Mouse (Mus musculus): ENCODE measurements around the gene Tshb. TPM values are rescaled to one million over a fixed set of nuclear protein-coding genes. Genes with fewer than 3 reads are reported as not detected.

Gene Tshb
- polyA plus RNA-seq, 1 experiment from 2014 or later = 0.30 TPM

- no peak for ATAC-seq (ENCODE audit: borderline replicate concordance, extremely low read depth, low FRiP score, low TSS enrichment)
- no peak overlapping the region for H3K27ac ChIP-seq
- no peak overlapping the region for H3K4me2 ChIP-seq
These were observed 46.1 kb downstream of the Tshb start for GRCm38 (mm10) chr3:102736436-102736835.

GRCm38 (mm10) chr3:102735638-102736037, 46.9 kb downstream of the Tshb start:
- WGBS = 56% methylated on average over 6 of the region's 6 CpGs
- H3K9me3 ChIP-seq = no peaks in the 10 kb centered on the region
- H3K4me3 ChIP-seq = peak overlapping the region; percentile 57
- H3K27ac ChIP-seq = no peak overlapping the region
- H3K27me3 ChIP-seq = no peaks in the 10 kb centered on the region
- no peak overlapping the region for H3K9ac ChIP-seq
- H3K36me3 ChIP-seq = no peaks in the 10 kb centered on the region
- H3K4me1 ChIP-seq = peaks cover 18% of the 10 kb centered on the region
- peak overlapping the region; percentile 92 for H3K4me2 ChIP-seq
- ATAC-seq (ENCODE audit: borderline replicate concordance, extremely low read depth, low FRiP score, low TSS enrichment) = no peak

More at GRCm38 (mm10) chr3:102736436-102736835, 46.1 kb downstream of the Tshb start:
- WGBS = 60% methylated on average over 6 of the region's 6 CpGs
- Histone ChIP-seq H3K9me3 (no peaks in the 10 kb centered on the region), H3K4me3 (no peak overlapping the region), H3K27me3 (no peaks in the 10 kb centered on the region), H3K36me3 (no peaks in the 10 kb centered on the region), H3K4me1 (peaks cover 18% of the 10 kb centered on the region), H3K9ac (no peak overlapping the region)

GRCm38 (mm10) chr3:102735031-102735558, 47.4 kb downstream of the Tshb start:
- H3K27me3 ChIP-seq = no peaks in the 10 kb centered on the region
- H3K4me1 ChIP-seq = peaks cover 18% of the 10 kb centered on the region
- H3K27ac ChIP-seq = peak overlapping the region; percentile 51
- ATAC-seq (ENCODE audit: borderline replicate concordance, extremely low read depth, low FRiP score, low TSS enrichment) = peak; percentile 67; the same call in 1 of the 2 replicates
- peak overlapping the region; percentile 57 for H3K4me3 ChIP-seq
- H3K36me3 ChIP-seq = no peaks in the 10 kb centered on the region
- peak overlapping the region; percentile 92 for H3K4me2 ChIP-seq
- WGBS = under 1% methylated on average over 31 of the region's 33 CpGs
- no peaks in the 10 kb centered on the region for H3K9me3 ChIP-seq
- H3K9ac ChIP-seq = peak overlapping the region; percentile 52

- peak; percentile 77; the same call in 1 of the 2 replicates for ATAC-seq (ENCODE audit: borderline replicate concordance, extremely low read depth, low FRiP score, low TSS enrichment)
- H3K27me3 ChIP-seq = no peaks in the 10 kb centered on the region
- peak within 1 kb of the TSS; percentile 92 for H3K4me2 ChIP-seq
- no peaks in the 10 kb centered on the region for H3K9me3 ChIP-seq
- H3K27ac ChIP-seq = peak within 1 kb of the TSS; percentile 51
- H3K4me1 ChIP-seq = peaks cover 18% of the 10 kb centered on the region
- peak within 1 kb of the TSS; percentile 57 for H3K4me3 ChIP-seq
- peak within 1 kb of the TSS; percentile 52 for H3K9ac ChIP-seq
- WGBS = 0% methylated on average over 54 of the region's 54 CpGs
- no peaks in the 10 kb centered on the region for H3K36me3 ChIP-seq
These were observed 48.0 kb downstream of the Tshb start, which contains the start of gene Tspan2 for GRCm38 (mm10) chr3:102734313-102735030. TSS of gene Tspan2 (plus strand) at chr3:102734529.

GRCm38 (mm10) chr3:102733936-102734312, 48.6 kb downstream of the Tshb start:
- Histone ChIP-seq H3K36me3 (no peaks in the 10 kb centered on the region), H3K4me2 (peak overlapping the region; percentile 92), H3K27me3 (no peaks in the 10 kb centered on the region), H3K4me3 (peak overlapping the region; percentile 57), H3K9me3 (no peaks in the 10 kb centered on the region), H3K9ac (peak overlapping the region; percentile 52), H3K27ac (peak overlapping the region; percentile 51; the same call in 1 of the 2 replicates), H3K4me1 (peaks cover 18% of the 10 kb centered on the region)
- ATAC-seq (ENCODE audit: borderline replicate concordance, extremely low read depth, low FRiP score, low TSS enrichment) = no peak
- WGBS = 21% methylated on average over 6 of the region's 6 CpGs

- peaks cover 16% of the 10 kb centered on the region for H3K4me1 ChIP-seq
- H3K36me3 ChIP-seq = no peaks in the 10 kb centered on the region
- 88% methylated on average over 3 of the region's 3 CpGs for WGBS
- H3K9me3 ChIP-seq = no peaks in the 10 kb centered on the region
- ATAC-seq (ENCODE audit: borderline replicate concordance, extremely low read depth, low FRiP score, low TSS enrichment) = no peak
- H3K27me3 ChIP-seq = no peaks in the 10 kb centered on the region
- H3K4me2 ChIP-seq = no peak overlapping the region
- no peak overlapping the region for H3K9ac ChIP-seq
- no peak overlapping the region for H3K27ac ChIP-seq
- H3K4me3 ChIP-seq = no peak overlapping the region
These were observed 49.5 kb downstream of the Tshb start for GRCm38 (mm10) chr3:102733050-102733449.

- no peak overlapping the region for H3K4me2 ChIP-seq
- no peaks in the 10 kb centered on the region for H3K36me3 ChIP-seq
- H3K4me1 ChIP-seq = peaks cover 12% of the 10 kb centered on the region
- 84% methylated on average over 4 of the region's 4 CpGs for WGBS
- no peak for ATAC-seq (ENCODE audit: borderline replicate concordance, extremely low read depth, low FRiP score, low TSS enrichment)
- H3K4me3 ChIP-seq = no peak overlapping the region
- no peaks in the 10 kb centered on the region for H3K9me3 ChIP-seq
- no peak overlapping the region for H3K9ac ChIP-seq
- no peak overlapping the region for H3K27ac ChIP-seq
- H3K27me3 ChIP-seq = no peaks in the 10 kb centered on the region
These were observed 49.9 kb downstream of the Tshb start for GRCm38 (mm10) chr3:102732619-102733018.

GRCm38 (mm10) chr3:102731112-102731511, 51.4 kb downstream of the Tshb start:
- ATAC-seq (ENCODE audit: borderline replicate concordance, extremely low read depth, low FRiP score, low TSS enrichment) = no peak
- Histone ChIP-seq H3K4me1 (peaks cover 9% of the 10 kb centered on the region), H3K36me3 (no peaks in the 10 kb centered on the region), H3K4me3 (no peak overlapping the region), H3K27me3 (no peaks in the 10 kb centered on the region), H3K9me3 (no peaks in the 10 kb centered on the region), H3K27ac (no peak overlapping the region), H3K4me2 (no peak overlapping the region), H3K9ac (no peak overlapping the region)
- 66% methylated on average over 3 of the region's 3 CpGs for WGBS

GRCm38 (mm10) chr3:102729416-102729815, 53.1 kb downstream of the Tshb start:
- no peak overlapping the region for H3K4me3 ChIP-seq
- H3K9ac ChIP-seq = no peak overlapping the region
- WGBS = 38% methylated on average over 5 of the region's 5 CpGs
- H3K4me1 ChIP-seq = peaks cover 5% of the 10 kb centered on the region
- H3K9me3 ChIP-seq = no peaks in the 10 kb centered on the region
- H3K4me2 ChIP-seq = no peak overlapping the region
- ATAC-seq (ENCODE audit: borderline replicate concordance, extremely low read depth, low FRiP score, low TSS enrichment) = no peak
- no peaks in the 10 kb centered on the region for H3K27me3 ChIP-seq
- H3K36me3 ChIP-seq = no peaks in the 10 kb centered on the region
- no peak overlapping the region for H3K27ac ChIP-seq

Other genes starting within 250 kb of the Tshb start
- 14.5 and 15.6 TPM in 2 replicates for gene Tspan2, start 48.2 kb downstream of the Tshb start, polyA plus RNA-seq (2015; fragmentation: Nextera tagmentation; extraction: Ambion mirVana)
- gene Sycp1, start 153.4 kb upstream of the Tshb start, polyA plus RNA-seq (2015; fragmentation: Nextera tagmentation; extraction: Ambion mirVana) = not detected in 2 replicates
- 0.06 TPM in 1 of 2 replicates, not detected in the other for gene Nr1h5, start 181.4 kb upstream of the Tshb start, polyA plus RNA-seq (2015; fragmentation: Nextera tagmentation; extraction: Ambion mirVana)
- 61.6 and 62.5 TPM in 2 replicates for gene Sike1, start 213.0 kb upstream of the Tshb start, polyA plus RNA-seq (2015; fragmentation: Nextera tagmentation; extraction: Ambion mirVana)
- 343 and 346 TPM in 2 replicates for gene Csde1, start 237.7 kb upstream of the Tshb start, polyA plus RNA-seq (2015; fragmentation: Nextera tagmentation; extraction: Ambion mirVana)

All from lung, embryonic 15.5 days (tissue).